Mouse (Mus musculus): ENCODE results near the gene Adcy9. TPM values are rescaled to one million over a fixed set of nuclear protein-coding genes. Genes with fewer than 3 reads are reported as not detected.

The Adcy9 gene
- polyA plus RNA-seq, 1 experiment = 8.6 TPM

GRCm38 (mm10) chr16:4314891-4315290 is 105.4 kb downstream of the Adcy9 start:
- TF ChIP-seq POLR2A (IDR thresholded peaks at IDR 0.05; ENCODE audit: borderline replicate concordance, extremely low read depth, insufficient read depth, insufficient read length, poor library complexity, severe bottlenecking) (no peak), CTCF (IDR thresholded peaks at IDR 0.05; ENCODE audit: borderline replicate concordance, extremely low read depth, insufficient read depth, insufficient read length) (no peak)

GRCm38 (mm10) chr16:4312018-4312417 is 108.3 kb downstream of the Adcy9 start:
- no peak for DNase-seq (ENCODE audit: low read depth)
- no peak for TF ChIP-seq CTCF (IDR thresholded peaks at IDR 0.05; ENCODE audit: borderline replicate concordance, extremely low read depth, insufficient read depth, insufficient read length)

More at GRCm38 (mm10) chr16:4314891-4315290, 105.4 kb downstream of the Adcy9 start:
- DNase-seq (ENCODE audit: low read depth) = no peak

GRCm38 (mm10) chr16:4311608-4312007 is 108.7 kb downstream of the Adcy9 start:
- TF ChIP-seq CTCF (IDR thresholded peaks at IDR 0.05; ENCODE audit: borderline replicate concordance, extremely low read depth, insufficient read depth, insufficient read length) (no peak), POLR2A (IDR thresholded peaks at IDR 0.05; ENCODE audit: borderline replicate concordance, extremely low read depth, insufficient read depth, insufficient read length, poor library complexity, severe bottlenecking) (no peak)
- DNase-seq (ENCODE audit: low read depth) = no peak

GRCm38 (mm10) chr16:4307795-4308194 is 112.5 kb downstream of the Adcy9 start:
- TF ChIP-seq POLR2A (IDR thresholded peaks at IDR 0.05; ENCODE audit: borderline replicate concordance, extremely low read depth, insufficient read depth, insufficient read length, poor library complexity, severe bottlenecking) (no peak), CTCF (IDR thresholded peaks at IDR 0.05; ENCODE audit: borderline replicate concordance, extremely low read depth, insufficient read depth, insufficient read length) (no peak)
- no peak for DNase-seq (ENCODE audit: low read depth)

- peak; percentile 61 for DNase-seq (ENCODE audit: low read depth)
- TF ChIP-seq CTCF (IDR thresholded peaks at IDR 0.05; ENCODE audit: borderline replicate concordance, extremely low read depth, insufficient read depth, insufficient read length) (peak; percentile 61; the same call in 1 of the 2 replicates), POLR2A (IDR thresholded peaks at IDR 0.05; ENCODE audit: borderline replicate concordance, extremely low read depth, insufficient read depth, insufficient read length, poor library complexity, severe bottlenecking) (no peak)
Observed at GRCm38 (mm10) chr16:4304176-4304922, 115.9 kb downstream of the Adcy9 start.

- TF ChIP-seq CTCF (IDR thresholded peaks at IDR 0.05; ENCODE audit: borderline replicate concordance, extremely low read depth, insufficient read depth, insufficient read length) (no peak), POLR2A (IDR thresholded peaks at IDR 0.05; ENCODE audit: borderline replicate concordance, extremely low read depth, insufficient read depth, insufficient read length, poor library complexity, severe bottlenecking) (no peak)
- no peak for DNase-seq (ENCODE audit: low read depth)
Observed at GRCm38 (mm10) chr16:4303554-4303953, 116.7 kb downstream of the Adcy9 start.

GRCm38 (mm10) chr16:4300280-4300679 is 120.0 kb downstream of the Adcy9 start:
- no peak for TF ChIP-seq POLR2A (IDR thresholded peaks at IDR 0.05; ENCODE audit: borderline replicate concordance, extremely low read depth, insufficient read depth, insufficient read length, poor library complexity, severe bottlenecking)
- TF ChIP-seq CTCF (IDR thresholded peaks at IDR 0.05; ENCODE audit: borderline replicate concordance, extremely low read depth, insufficient read depth, insufficient read length) = no peak
- no peak for DNase-seq (ENCODE audit: low read depth)

- no peak for DNase-seq (ENCODE audit: low read depth)
- TF ChIP-seq CTCF (IDR thresholded peaks at IDR 0.05; ENCODE audit: borderline replicate concordance, extremely low read depth, insufficient read depth, insufficient read length) = no peak
- TF ChIP-seq POLR2A (IDR thresholded peaks at IDR 0.05; ENCODE audit: borderline replicate concordance, extremely low read depth, insufficient read depth, insufficient read length, poor library complexity, severe bottlenecking) = no peak
Observed at GRCm38 (mm10) chr16:4293259-4293658, 127.0 kb downstream of the Adcy9 start.

- peak; percentile 45 for DNase-seq (ENCODE audit: low read depth)
- no peak for TF ChIP-seq POLR2A (IDR thresholded peaks at IDR 0.05; ENCODE audit: borderline replicate concordance, extremely low read depth, insufficient read depth, insufficient read length, poor library complexity, severe bottlenecking)
- TF ChIP-seq CTCF (IDR thresholded peaks at IDR 0.05; ENCODE audit: borderline replicate concordance, extremely low read depth, insufficient read depth, insufficient read length) = peak; percentile 24; the same call in 1 of the 2 replicates
Observed at GRCm38 (mm10) chr16:4289507-4289906, 130.8 kb downstream of the Adcy9 start.

- peak; percentile 2 for DNase-seq (ENCODE audit: low read depth)
- TF ChIP-seq CTCF (IDR thresholded peaks at IDR 0.05; ENCODE audit: borderline replicate concordance, extremely low read depth, insufficient read depth, insufficient read length) (no peak), POLR2A (IDR thresholded peaks at IDR 0.05; ENCODE audit: borderline replicate concordance, extremely low read depth, insufficient read depth, insufficient read length, poor library complexity, severe bottlenecking) (no peak)
Observed at GRCm38 (mm10) chr16:4286593-4286992, 133.7 kb downstream of the Adcy9 start.

GRCm38 (mm10) chr16:4285257-4285656 is 135.0 kb downstream of the Adcy9 start:
- peak; percentile 36 for DNase-seq (ENCODE audit: low read depth)
- no peak for TF ChIP-seq POLR2A (IDR thresholded peaks at IDR 0.05; ENCODE audit: borderline replicate concordance, extremely low read depth, insufficient read depth, insufficient read length, poor library complexity, severe bottlenecking)
- peak; percentile 50; the same call in 1 of the 2 replicates for TF ChIP-seq CTCF (IDR thresholded peaks at IDR 0.05; ENCODE audit: borderline replicate concordance, extremely low read depth, insufficient read depth, insufficient read length)

- TF ChIP-seq CTCF (IDR thresholded peaks at IDR 0.05; ENCODE audit: borderline replicate concordance, extremely low read depth, insufficient read depth, insufficient read length) = no peak
- no peak for TF ChIP-seq POLR2A (IDR thresholded peaks at IDR 0.05; ENCODE audit: borderline replicate concordance, extremely low read depth, insufficient read depth, insufficient read length, poor library complexity, severe bottlenecking)
Observed at GRCm38 (mm10) chr16:4283267-4283851, 136.9 kb downstream of the Adcy9 start.

More at GRCm38 (mm10) chr16:4283267-4283851, 136.9 kb downstream of the Adcy9 start:
- no peak for DNase-seq (ENCODE audit: low read depth)
